Mouse (Mus musculus): ENCODE results near the gene Pcbp1. TPM values are rescaled to one million over a fixed set of nuclear protein-coding genes. Genes with fewer than 3 reads are reported as not detected.
"Not testable (repeated sequence)": the region's sequence is repeated elsewhere in the genome, so short reads cannot be mapped to it uniquely, and the experiment has no call there.

The Pcbp1 gene
- 100 to 1,000 TPM; 188 to 189 TPM for total RNA-seq (2021)
- long read RNA-seq, experiment 1, transcript Pcbp1-201 (1 exons, 1,830 nt), result major isoform, 232 of 234 reads
- long read RNA-seq, experiment 1, partial matches to known transcripts, result 0 of 234 reads
- long read RNA-seq, experiment 1, other reads (novel, unspliced or antisense), result 2 of 234 reads
- long read RNA-seq, experiment 2, transcript Pcbp1-201 (1 exons, 1,830 nt), result major isoform, 169 of 170 reads
- long read RNA-seq, experiment 2, partial matches to known transcripts, result 0 of 170 reads
- long read RNA-seq, experiment 2, other reads (novel, unspliced or antisense), result 1 of 170 reads

DNA sequence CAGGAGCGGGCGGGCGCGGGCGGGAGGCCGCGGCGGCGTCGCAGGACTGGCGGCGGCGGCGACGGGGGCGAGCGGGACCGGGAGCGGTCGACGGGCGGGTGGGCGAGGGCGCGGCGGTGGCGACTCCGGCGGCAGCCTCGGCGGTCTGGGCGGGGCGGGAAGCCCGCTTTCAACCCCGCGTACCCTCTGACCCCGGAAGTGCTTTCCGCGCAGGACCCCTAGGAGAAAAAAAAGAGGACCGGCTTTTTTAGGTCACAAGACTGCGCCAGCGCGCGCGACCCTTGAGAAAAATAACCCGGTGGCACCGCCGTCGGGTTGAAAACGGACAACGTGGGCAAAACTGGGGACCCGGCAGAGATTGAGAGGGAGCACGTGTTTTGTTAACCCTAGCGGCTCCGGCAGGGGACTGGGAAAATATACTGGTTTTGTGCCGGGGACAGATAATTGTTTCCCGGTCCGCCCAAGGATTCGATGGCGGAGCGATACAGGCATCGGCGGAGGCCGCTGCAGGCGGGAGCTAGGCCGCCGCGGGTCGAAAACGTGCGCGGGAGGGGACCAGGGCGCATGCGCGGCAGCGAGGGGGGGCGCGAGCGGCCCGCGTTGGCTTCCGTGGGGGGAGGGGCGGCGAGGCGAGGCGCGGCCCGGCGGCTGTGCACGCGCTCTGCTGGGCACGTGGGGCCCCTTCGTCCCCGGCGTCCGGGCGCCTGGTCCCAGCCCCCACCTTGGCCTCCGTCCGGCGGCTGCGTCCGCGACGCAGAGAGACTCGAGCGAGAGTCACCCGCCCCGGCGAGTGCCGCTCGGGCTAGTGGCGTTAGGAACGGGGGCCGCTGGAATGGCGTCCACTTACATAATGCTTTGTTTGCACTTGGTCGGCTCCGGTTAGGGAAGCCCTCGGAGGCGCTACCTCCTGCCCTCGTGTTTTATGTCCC is at the start of gene Pcbp1:
TSS of gene Pcbp1 (minus strand) at position 290 of the 929 bp plus-strand sequence.
- peak; percentile 97 for DNase-seq (ENCODE audit: low spot score in 2 of 2)

DNA sequence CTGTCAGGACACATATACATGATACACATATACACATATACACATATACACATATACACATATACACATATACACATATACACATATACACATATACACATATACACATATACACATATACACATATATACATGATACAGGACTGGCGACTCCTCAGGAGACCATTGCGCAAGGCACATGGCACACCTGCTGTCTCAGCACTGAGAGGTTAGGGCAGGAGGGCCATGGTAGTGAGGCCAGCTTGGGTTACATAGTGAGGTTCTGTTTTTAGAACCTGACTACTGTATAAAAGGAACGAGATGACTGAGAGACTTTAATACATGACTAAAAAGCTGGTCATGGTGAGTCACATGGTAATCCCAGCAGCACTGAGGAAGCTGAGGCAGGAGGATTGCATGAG is 48.4 kb upstream of the Pcbp1 start:
- DNase-seq (ENCODE audit: low spot score in 2 of 2), result no peak

DNA sequence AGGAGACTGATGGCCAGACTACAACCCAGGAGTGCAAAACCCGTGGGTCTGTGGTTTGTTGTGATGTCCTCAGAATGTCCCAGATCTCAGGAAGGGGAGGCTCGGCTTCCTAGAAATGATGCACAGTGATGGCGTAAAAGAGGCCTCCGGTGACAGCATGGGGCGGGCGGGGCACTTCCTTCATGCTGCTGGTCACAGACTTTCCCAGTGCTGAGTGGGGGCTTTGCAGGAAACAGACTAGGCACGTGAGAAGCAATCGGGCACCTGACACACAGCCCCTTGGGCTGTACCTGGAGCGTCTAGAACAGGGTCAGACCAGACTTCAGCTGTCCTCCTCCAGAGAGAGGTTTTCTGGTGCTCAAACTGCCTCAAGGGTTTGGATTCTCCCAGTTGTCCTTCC is 44.7 kb upstream of the Pcbp1 start:
- no peak for DNase-seq (ENCODE audit: low spot score in 2 of 2)

DNA sequence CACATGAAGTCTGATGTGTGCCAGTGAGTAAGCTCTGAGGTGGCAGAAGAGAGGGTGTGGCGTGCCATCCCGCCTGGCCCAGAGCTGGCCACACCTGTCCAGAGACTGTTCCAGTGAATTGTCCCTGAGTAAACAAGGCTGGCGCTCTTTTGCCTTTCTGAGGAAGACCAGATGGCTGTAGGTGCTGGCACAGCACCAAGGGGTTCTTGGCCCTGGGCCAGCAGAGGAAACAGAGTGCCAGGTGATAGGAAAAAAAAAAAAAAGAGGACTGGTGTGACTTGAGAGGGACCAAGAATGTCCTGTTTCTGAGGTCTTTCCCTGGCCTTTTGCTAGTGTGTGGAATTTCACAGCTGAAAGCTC is 43.3 kb upstream of the Pcbp1 start:
- DNase-seq (ENCODE audit: low spot score in 2 of 2), result no peak

DNA sequence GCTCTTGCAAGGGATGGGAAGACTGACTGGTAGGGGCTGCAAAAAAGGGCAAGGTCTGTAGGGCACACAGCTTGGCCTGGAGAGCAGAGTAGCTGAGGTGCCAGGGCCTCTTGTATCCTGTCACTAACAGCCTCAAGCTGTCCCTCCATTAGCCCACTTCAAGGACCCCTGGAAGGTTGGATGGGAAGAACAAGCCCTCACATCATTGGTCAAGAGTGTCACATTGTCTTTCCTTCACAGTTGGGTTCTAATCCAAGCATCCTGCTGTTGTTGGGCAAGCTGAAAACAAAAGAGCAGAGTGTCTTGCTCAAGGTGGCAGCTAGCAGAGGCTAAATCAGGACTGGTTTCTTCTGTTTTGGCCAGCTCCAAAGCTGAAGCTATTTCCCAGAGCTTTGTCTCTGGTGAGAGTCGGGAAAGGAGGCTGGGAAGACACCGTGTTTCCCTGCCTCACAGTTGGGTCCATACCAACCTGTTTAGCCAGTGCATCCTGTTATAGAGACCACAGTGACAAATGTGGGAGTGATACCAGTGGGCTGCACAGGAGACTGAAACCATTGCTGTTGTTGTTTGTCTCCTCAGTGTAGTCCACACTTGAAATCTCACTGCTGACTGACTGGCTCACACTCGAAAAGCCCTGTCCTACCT is 42.8 kb upstream of the Pcbp1 start:
- DNase-seq (ENCODE audit: low spot score in 2 of 2), result no peak

- no peak for DNase-seq (ENCODE audit: low spot score in 2 of 2)
These were observed 39.7 kb upstream of the Pcbp1 start for GRCm38 (mm10) chr6:86565782-86566181.

DNA sequence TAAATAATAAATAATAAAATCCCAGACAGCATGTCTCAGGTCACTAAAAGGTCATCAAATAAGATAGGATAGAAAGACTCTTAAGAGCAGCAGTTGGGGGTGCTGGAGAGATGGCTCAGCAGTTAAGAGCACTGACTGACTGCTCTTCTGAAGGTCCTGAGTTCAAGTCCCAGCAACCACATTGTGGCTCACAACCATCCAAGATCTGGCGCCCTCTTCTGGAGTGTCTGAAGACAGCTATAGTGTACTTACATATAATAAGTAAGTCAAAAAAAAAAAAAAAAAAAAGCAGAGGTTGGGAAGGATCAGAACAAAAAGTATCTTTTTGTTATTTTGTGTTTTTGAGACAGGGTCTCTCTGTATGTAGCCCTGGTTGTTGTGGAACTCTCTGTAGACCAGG is 31.1 kb upstream of the Pcbp1 start:
- not testable (repeated sequence) for DNase-seq (ENCODE audit: low spot score in 2 of 2)

- DNase-seq (ENCODE audit: low spot score in 2 of 2), result no peak
These were observed 30.4 kb upstream of the Pcbp1 start for GRCm38 (mm10) chr6:86556345-86557058.

DNA sequence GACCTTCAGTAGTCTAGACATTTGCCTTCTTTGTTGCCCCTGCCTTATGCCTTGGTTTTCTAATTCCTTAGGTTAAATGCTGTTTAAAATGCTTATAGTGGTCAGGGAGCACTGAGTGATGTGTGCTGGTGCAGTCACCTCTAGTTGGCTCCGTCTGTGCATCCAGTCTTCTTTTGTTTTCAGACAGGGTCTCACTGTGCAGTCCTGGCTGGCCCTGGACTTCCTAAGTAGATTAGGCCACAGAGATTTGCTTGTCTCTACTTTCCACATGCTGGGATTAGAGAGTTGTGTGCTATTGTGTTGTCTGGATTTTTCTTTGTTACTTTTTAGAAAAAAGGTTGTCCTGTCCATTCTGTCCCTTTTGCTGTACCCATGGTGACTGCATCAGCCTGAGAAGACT is 24.5 kb upstream of the Pcbp1 start:
- DNase-seq (ENCODE audit: low spot score in 2 of 2), result no peak

- DNase-seq (ENCODE audit: low spot score in 2 of 2), result no peak
These were observed 21.8 kb upstream of the Pcbp1 start for GRCm38 (mm10) chr6:86547880-86548367.

DNA sequence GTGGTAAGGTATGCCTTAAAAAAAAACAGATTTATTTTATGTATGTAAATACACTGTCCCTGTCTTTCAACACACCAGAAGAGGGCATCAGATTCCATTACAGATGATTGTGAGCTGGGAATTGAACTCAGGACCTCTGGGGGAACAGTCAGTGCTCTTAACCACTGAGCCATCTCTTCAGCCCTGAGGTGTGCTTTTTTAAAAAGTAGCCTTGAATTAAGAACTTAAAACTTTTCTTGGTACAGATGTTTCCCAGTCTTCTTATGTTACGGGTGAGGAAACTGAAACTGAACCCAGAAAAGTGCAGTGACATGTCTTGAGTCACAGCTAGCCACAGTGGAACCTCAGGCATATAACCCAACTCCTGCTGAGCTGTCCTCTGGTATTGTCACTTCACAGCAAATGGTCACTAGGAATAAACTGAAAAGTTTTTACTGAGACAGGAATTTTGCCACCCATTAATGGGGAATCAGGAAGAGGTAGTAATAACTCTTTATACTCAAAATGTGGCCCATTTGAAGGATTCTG is 21.2 kb upstream of the Pcbp1 start:
- no peak for DNase-seq (ENCODE audit: low spot score in 2 of 2)

DNA sequence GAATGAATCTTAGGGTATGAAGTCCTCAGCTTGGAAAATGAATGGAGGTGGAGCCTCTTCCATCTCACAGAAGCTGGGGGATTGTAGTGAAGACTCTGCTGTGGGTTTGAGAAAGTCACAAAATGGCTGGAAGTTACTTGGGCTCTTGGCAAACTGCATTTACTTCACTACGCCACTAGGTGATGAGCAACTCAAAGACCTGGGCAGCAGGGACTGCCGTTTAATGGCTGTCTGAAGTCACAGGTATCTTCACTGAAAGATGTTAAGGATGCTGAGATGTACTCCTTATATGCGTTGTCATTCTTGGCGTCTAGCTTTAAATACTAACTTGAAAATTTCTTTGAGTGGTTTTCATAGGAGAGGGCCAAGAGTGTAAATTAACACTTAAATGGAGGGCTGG is 19.1 kb upstream of the Pcbp1 start:
- no peak for DNase-seq (ENCODE audit: low spot score in 2 of 2)

GRCm38 (mm10) chr6:86543869-86544268 is 17.7 kb upstream of the Pcbp1 start:
- DNase-seq (ENCODE audit: low spot score in 2 of 2), result no peak

DNA sequence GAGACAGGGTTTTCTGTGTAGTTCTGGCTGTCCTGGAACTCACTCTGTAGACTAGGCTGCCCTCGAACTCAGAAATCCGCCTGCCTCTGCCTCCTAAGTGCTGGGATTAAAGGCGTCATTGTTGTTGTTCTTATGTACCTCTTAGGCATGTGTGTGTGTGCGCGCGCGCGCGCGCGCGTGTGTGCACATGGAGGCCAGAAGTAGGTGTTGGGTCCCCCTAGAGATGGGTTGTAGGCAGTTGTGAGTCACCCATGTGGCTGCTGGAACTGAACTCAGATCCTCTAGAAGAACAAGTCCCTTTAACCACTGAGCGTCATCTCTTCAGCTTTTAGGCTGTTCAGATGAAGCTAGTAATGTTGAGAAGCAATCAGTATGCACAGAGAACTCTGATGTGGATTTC is 16.9 kb upstream of the Pcbp1 start:
- no peak for DNase-seq (ENCODE audit: low spot score in 2 of 2)

- no peak for DNase-seq (ENCODE audit: low spot score in 2 of 2)
These were observed 15.5 kb upstream of the Pcbp1 start for GRCm38 (mm10) chr6:86541650-86542049.

DNA sequence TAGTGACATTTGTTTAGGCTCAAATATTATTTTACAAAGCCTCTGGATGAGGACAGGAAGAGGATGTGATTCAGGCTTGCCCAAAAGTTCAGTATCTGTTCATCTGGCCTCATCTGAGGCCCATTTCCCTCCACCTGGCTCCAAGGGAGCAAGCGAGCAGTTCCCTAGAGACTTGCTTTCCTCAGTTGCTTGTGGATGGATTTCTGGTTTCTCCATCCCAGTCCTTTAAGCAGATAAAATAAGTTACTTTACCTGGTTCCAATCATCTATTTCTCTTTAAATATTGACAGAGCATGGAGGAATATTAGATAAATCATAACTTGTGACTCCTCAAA is 2.3 kb upstream of the Pcbp1 start:
- no peak for DNase-seq (ENCODE audit: low spot score in 2 of 2)

- DNase-seq (ENCODE audit: low spot score in 2 of 2), result no peak
These were observed 1.8 kb upstream of the Pcbp1 start for GRCm38 (mm10) chr6:86527766-86528450.

DNA sequence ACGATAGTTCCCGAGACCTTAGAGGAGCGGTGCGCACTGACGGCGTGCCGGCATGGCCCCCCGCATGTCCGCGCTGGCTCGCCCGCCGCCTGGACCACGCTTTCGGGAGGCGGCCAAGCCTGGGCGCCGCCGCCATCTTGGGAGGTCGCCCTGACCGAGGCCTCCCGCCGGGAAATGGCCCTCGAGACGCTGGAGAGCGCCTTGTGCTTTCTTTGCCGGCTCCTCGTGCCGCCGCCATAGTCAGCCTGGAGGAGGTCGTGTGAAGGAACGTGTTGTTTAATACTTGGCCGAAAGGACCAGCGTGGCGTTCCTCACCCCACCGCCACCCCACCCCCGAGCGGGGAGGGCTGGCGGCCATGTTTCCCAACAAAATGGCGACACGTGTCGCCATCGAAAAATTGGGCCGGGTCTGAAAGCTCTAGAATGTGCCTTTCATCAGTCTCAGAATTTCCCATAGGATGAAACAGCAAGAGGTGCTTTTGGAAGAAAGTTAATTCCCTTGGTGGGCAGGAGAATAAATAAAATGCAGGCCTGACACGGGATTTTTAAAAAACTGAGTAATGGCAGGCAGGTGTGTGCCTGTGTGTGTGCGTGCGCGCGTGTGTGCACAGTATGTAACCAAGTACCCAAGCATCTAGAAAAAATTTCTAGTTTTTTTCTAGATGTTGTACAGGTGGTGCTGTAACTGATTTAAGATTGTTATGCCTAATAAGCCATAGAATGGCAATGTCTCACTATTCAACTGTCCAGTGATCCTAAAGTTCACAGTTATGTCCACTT is 1.0 kb upstream of the Pcbp1 start:
- peak in 1 of 2 experiments; percentile 79 for DNase-seq (ENCODE audit: low spot score in 2 of 2)

GRCm38 (mm10) chr6:86525646-86526031 is 482 bp downstream of the Pcbp1 start:
- DNase-seq (ENCODE audit: low spot score in 2 of 2), result peak; percentile 69 to 80

Data from left cerebral cortex, adult 18-20 months (tissue).